Mouse (Mus musculus) embryo, embryonic 10.5 days (tissue): ENCODE results near the gene Adap2.
A peak's percentile ranks its signal among the peaks of the same experiment; 100 is the strongest.
"Not testable (repeated sequence)": the region's sequence is repeated elsewhere in the genome, so short reads cannot be mapped to it uniquely, and the experiment has no call there.

Experiments used
- DNase-seq: peaks from one replicate; pipeline ENCODE4 v3.0.0-alpha.2; 2015; ENCODE audit warnings: low spot score

Gene Adap2

GRCm38 (mm10) chr11:80159018-80159417 lies 5.1 kb downstream of the Adap2 start:
- no peak for DNase-seq

GRCm38 (mm10) chr11:80161041-80161440 lies 7.1 kb downstream of the Adap2 start:
- no peak for DNase-seq

GRCm38 (mm10) chr11:80163362-80164116 lies 9.6 kb downstream of the Adap2 start:
- DNase-seq, result no peak

- no peak for DNase-seq
These were observed 10.3 kb downstream of the Adap2 start for GRCm38 (mm10) chr11:80164224-80164623.

GRCm38 (mm10) chr11:80168121-80168520 lies 14.2 kb downstream of the Adap2 start:
- DNase-seq, result no peak

- DNase-seq, result no peak
These were observed 14.8 kb downstream of the Adap2 start for GRCm38 (mm10) chr11:80168611-80169249.

- DNase-seq, result no peak
These were observed 15.7 kb downstream of the Adap2 start for GRCm38 (mm10) chr11:80169629-80170028.

GRCm38 (mm10) chr11:80170351-80170750 lies 16.4 kb downstream of the Adap2 start:
- DNase-seq, result no peak

GRCm38 (mm10) chr11:80171884-80172283 lies 18.0 kb downstream of the Adap2 start:
- no peak for DNase-seq

- DNase-seq, result no peak
These were observed 20.2 kb downstream of the Adap2 start for GRCm38 (mm10) chr11:80173963-80174670.

GRCm38 (mm10) chr11:80176911-80177895 lies 23.3 kb downstream of the Adap2 start:
- no peak for DNase-seq

GRCm38 (mm10) chr11:80178316-80178715 lies 24.4 kb downstream of the Adap2 start:
- DNase-seq, result no peak

- DNase-seq, result no peak
These were observed 27.3 kb downstream of the Adap2 start for GRCm38 (mm10) chr11:80181021-80181749.

- not testable (repeated sequence) for DNase-seq
These were observed 29.3 kb downstream of the Adap2 start for GRCm38 (mm10) chr11:80183054-80183704.

- peak; percentile 85 for DNase-seq
These were observed 29.9 kb downstream of the Adap2 start, which contains the start of gene Rnf135 for GRCm38 (mm10) chr11:80183705-80184255. TSS of gene Rnf135 (plus strand) at chr11:80183851.

- DNase-seq, result no peak
These were observed 30.7 kb downstream of the Adap2 start for GRCm38 (mm10) chr11:80184531-80185071.

GRCm38 (mm10) chr11:80185441-80185976 lies 31.6 kb downstream of the Adap2 start:
- DNase-seq, result not testable (repeated sequence)

GRCm38 (mm10) chr11:80190280-80190679 lies 36.4 kb downstream of the Adap2 start:
- DNase-seq, result no peak

- DNase-seq, result no peak
These were observed 39.9 kb downstream of the Adap2 start for GRCm38 (mm10) chr11:80193827-80194226.
